Mouse (Mus musculus) adrenal gland, postnatal 4 days (tissue): ENCODE measurements around the gene Aldh18a1. TPM values are rescaled to one million over a fixed set of nuclear protein-coding genes. Genes with fewer than 3 reads are reported as not detected.

Experiments
- DNase-seq, 2 experiments: peaks; one replicate each; pipeline ENCODE4 v3.0.0; 2021 to 2022; ENCODE audit warnings: low spot score in 2 of 2, mixed read lengths in 2 of 2
- total RNA-seq, 2 experiments: library from RNA; stranded (reverse); gene quantifications; 2 replicates each; pipeline ENCODE4 v1.2.3; 2021

The Aldh18a1 gene
- total RNA-seq, 2 experiments from 2014 or later = 27.7 to 38.2 TPM

- DNase-seq = no peak
These were observed 57.9 kb downstream of the Aldh18a1 start for GRCm38 (mm10) chr19:40530323-40530722.

DNA sequence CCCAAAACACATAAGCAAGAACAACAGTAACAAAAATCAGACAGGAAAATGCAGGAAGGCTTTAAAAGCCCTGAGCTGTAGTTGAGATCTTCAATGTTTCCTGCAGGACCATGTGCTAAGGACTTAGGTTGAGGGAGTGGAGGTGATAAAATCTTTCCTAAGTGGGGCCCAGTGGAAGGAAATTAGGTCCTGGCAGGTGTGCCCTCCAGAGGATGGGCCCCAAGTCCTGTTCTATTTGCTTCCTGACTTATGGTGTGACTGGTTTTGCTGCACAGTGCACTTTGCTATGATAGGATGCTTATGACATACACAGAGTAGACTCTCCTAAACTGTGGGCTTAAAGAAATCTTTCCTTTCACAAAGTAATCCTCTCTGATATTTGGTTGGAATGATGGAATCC, 60.0 kb downstream of the Aldh18a1 start:
- DNase-seq = no peak

DNA sequence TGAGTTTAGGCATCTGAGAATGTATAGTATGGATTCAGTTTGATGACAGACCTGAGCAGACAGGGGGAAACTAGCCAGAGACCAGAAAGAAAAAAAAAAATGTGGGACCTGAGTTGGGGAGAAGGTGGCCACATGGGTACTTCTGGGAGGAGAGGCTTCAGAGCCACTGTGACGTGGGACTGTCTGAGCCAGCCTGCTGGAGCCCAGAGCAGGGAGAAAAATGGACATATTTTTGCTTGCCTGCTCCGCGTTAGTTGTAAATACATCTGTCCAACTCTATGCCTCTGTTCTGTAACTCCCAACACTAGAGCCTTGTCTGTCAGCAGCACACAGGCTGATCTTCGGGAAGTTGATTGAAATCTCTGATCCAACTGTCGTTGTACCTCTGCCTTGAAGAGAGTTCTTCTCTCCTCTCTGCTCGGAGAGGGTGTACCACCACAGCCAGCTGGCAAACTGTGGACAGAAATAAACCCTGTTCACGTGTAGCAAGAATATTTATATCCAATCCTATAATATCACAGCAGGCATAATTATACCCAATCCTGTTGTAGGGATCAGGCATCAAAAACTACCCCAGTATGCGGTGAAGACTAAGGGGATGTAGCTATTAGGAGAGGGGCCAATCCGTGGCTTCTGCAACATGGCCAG, 61.8 kb downstream of the Aldh18a1 start:
- no peak for DNase-seq

DNA sequence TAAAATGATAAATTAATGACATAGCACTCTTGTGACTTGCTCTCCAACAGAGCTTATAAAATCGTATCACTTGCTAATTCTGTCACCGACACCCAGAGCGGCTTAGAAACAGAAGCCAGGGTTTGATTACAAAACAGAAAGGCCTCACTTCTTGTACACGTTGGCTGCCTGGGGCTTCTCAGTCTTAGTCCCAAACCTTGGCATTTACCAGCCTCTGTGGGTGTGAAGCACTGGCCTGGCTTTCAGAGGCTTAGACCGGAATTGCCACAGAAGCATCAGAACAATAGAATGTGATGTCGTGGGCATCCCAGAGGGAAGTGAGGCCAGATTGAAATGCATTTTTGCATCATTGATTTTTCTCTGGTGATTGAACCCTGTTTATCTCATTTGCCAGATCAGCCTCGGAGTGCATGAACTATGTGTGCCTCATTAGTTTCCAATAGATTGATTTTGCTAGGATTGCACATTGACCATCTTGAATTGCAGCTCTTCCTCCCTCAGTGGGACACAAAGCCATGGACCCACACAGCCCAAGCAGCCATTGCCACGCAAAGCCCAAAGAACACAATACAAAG, 64.7 kb downstream of the Aldh18a1 start:
- no peak for DNase-seq

DNA sequence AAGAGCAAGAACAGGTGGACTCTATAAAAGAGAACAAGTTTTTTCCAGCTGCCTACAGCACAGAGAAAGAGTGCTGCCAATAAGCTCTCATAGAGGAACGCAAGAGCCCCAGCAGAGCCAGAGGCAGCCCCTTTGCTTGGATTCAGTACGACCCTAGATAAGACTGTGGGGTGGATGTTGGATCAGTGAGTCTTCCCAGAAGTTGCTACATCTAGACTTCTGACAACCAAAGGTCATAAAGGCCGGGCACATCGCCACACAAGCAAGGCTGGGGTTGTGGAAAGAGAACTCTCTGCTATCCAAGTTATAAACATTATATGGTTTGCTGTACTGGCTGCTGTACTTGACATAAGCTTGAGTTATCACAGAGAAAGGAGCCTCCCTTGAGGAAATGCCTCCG, 67.9 kb downstream of the Aldh18a1 start:
- DNase-seq = no peak

GRCm38 (mm10) chr19:40518706-40519105, 69.6 kb downstream of the Aldh18a1 start:
- no peak for DNase-seq

- no peak for DNase-seq
These were observed 72.7 kb downstream of the Aldh18a1 start for GRCm38 (mm10) chr19:40515596-40515995.

- DNase-seq = no peak
These were observed 73.9 kb downstream of the Aldh18a1 start for GRCm38 (mm10) chr19:40514376-40514775.

DNA sequence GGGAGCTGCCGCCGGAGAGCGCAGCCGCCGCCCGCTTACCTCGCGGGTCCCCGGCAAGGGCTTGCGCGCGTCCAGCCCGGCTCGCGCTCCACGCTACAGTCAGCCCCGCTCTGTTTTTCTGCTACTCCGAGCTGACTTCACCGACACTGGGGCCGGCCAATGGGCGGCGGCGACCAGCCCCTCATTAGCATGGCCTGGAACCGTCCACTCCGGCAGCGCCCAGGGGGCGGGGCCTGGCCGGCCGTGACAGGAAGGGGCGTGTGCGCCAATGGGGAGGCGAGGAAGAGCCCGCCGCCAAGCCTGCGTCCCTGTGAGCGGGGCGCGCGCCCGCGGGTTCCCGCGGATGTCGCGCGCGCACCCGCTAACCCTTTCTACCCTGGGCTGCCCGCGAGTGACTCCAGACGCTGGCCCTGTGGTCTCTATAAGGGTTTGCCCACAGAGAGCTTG, 74.6 kb downstream of the Aldh18a1 start, which contains the start of gene Sorbs1:
Gene Sorbs1 (minus strand): TSS at position 148 of the 447 bp plus-strand sequence.
- peak; percentile 89 to 93 for DNase-seq

DNA sequence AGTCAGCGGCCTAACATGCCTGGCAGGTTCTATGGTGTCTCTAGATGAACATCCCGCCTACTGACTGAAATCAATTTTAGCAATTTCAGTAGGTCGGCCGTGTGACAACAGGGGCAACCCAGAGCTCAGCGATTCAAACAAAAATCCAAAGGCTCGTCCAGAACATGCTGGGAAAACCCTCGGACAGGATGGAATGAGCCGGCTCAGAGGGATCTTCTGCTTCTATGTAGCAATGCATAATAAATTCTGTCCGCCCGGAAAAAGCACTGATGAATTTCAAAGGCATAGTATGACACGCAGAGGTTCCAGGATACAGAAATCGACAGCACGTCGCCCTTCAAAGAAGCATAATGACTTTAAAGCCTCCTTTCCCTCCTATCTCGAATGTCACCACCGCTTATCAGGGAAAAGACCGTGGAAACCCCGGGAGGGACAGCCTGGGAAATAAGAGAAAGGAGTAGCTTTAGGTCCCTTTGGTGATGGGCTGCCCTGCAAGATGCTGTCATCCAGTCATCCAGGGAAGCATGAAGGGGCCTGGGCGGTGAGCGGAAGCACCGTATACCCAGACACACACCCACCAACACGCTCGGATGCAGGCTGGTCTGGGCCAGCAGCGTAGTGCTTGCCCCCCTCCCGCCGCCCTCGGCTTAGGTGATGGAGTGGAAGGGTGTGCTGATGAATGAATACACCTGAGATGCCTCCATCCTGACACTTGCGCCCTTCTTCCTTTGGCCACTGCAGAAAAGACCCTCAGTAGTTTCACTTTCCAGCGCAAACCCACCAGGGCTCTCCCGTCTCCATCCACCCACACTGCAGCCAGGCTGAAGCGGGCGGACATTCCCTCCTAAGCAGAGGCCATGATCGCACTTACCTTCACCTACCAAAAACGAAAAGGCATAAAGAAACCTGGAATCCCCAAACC, 75.5 kb downstream of the Aldh18a1 start:
- DNase-seq = no peak

DNA sequence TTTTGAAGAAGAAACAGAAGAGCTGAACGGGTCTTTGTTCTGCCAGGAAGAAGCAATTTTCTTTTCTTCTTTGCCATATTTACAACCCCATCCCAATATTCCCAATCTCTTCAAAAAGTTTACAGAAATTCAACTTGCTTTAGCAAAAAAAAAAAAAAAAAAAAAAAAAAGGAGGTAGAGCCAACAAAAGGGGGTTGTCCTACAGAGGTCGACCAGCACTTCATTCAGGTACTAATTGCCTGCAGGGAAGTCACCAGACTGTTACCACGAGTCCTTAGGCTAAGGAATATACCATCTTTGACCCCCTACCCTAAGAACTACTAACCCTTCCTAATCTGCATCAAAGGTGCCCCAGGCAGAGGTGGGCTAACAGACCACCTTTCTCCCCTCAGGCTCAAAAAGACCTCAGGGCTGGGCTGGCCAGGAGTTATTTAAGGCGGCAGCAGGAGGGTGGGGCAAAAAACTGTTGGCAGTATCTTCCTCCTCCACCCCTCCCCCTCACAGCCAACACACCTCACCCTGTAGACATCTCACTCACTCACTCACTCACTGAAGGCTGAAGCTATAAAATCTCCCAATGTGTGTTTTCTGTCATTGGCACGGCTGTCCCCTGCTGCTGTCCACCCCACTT, 76.5 kb downstream of the Aldh18a1 start:
- DNase-seq = no peak

DNA sequence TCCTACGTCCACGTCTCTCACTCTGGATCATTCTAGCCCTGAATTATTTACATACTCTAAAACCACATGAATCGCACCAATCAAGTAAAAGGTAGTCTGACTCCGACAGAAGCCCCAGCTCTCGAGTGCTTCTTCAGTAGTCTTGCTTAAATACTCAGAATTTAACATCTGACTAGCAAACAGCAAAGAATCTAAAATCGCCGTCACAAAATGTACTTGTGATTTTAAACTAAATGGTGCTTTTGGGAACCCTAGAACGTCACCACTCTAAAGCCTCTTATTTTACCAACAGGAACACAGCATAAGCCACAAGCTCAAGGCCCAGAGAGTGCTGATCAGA, 77.2 kb downstream of the Aldh18a1 start:
- no peak for DNase-seq

DNA sequence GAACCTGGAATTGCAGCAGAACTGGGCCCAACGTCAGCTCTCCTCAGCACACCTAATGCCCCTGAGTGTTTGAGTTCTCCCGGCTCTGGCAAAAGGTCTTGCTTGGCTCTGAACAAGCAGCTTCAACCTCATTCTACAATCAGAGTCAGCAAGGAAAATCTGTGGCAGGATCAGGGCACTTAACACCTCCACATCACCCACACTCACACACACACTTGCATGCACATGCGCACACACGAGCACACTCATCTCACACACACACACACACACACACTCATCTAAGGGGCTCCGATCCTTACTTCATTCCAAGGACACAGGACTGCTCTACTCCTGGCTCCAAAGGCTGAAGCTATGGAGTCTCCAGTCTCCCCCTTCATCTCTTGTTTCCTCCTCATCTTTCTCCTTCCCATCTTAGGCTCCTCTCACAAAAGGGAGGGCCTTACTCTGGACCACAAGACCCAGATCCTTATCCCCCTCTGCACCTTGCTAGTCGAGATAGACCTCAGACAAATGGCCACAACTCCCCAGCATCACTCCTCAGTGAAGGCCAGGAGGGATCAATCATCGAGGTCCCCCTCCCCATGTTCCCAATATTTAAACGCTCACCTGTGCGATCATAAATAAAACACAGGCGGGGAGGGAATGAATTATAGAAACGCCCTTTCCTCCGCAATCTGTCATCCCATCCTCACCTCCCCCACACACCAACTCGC, 77.7 kb downstream of the Aldh18a1 start:
- DNase-seq = no peak

- no peak for DNase-seq
These were observed 79.0 kb downstream of the Aldh18a1 start for GRCm38 (mm10) chr19:40509274-40509673.

- no peak for DNase-seq
These were observed 79.4 kb downstream of the Aldh18a1 start for GRCm38 (mm10) chr19:40508851-40509250.

DNA sequence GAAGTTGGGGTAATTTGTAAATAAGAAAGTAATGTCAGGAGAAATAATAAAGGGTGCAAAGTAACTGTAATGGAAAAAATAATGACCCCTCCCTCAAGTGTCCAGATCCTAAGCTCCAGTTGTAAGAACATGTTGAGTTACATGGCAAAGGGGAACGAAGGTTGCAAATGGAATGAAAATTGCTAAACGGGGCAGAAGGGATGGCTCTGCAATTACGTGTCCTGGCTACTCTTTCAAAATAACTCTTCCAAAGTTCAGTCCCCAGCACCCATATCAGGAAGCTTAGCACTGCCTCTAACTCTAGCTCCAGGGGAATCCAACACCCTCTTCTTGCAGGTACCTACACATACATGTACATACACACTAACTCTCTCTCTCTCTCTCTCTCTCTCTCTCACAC, 81.3 kb downstream of the Aldh18a1 start:
- DNase-seq = no peak

DNA sequence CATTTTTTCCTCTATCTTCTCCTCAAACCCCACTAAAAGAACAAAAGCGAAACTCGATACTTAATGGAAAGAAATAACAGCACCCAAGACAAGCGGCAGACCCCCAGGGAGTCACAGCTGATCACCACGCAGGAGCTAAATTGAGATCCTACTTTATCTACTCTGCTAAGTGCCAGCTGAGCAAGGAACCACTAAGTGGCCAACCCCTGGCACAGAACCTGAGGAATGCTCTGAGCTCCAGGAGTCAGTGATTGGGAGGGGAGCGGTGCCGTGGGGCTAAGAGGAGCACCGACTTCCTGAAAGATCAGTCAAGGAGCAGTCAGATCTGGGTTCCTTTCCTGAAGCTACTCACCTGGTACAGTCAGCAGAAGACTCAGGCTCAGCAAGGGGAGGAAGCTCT, 83.9 kb downstream of the Aldh18a1 start:
- no peak for DNase-seq
